Mouse (Mus musculus) MEL (cell line): ENCODE results near the gene Phf21a. TPM values are rescaled to one million over a fixed set of nuclear protein-coding genes. Genes with fewer than 3 reads are reported as not detected.

Experiments used
- DNase-seq: peaks from one replicate; pipeline ENCODE4 v3.0.0; 2011; ENCODE audit warnings: low read depth, low spot score
- H3K27ac ChIP-seq: 2 replicates; pipeline ENCODE4 v1.5.1; 2012; ENCODE audit warnings: low read depth, mild to moderate bottlenecking, control low read depth, low read length, moderate library complexity; ENCODE audit not compliant: control insufficient read depth
- H3K27me3 ChIP-seq, 2 experiments: fragments of 150-350 bp in 1 of 2; sonication (generic) in 1 of 2; 2 replicates each; pipeline ENCODE4 v1.6.1; 2012; ENCODE audit warnings: low read length in 2 of 2, mild to moderate bottlenecking in 2 of 2, improper control_type of control experiment in 1 of 2, moderate library complexity in 1 of 2; ENCODE audit not compliant: insufficient read depth in 2 of 2, control insufficient read depth in 1 of 2
- H3K36me3 ChIP-seq, 2 experiments: 2 replicates each; pipeline ENCODE4 v1.6.1; 2012 to 2014; ENCODE audit warnings: low read length in 2 of 2, improper control_type of control experiment in 1 of 2, inconsistent platforms in 1 of 2, mild to moderate bottlenecking in 1 of 2; ENCODE audit not compliant: insufficient read depth in 2 of 2, control insufficient read depth in 1 of 2
- H3K4me1 ChIP-seq, 2 experiments: fragments of 150-350 bp in 1 of 2; sonication (generic) in 1 of 2; 2 replicates each; pipeline ENCODE4 v1.6.1; 2012; ENCODE audit warnings: low read length in 2 of 2, improper control_type of control experiment in 1 of 2, mild to moderate bottlenecking in 1 of 2; ENCODE audit not compliant: insufficient read depth in 2 of 2, control insufficient read depth in 1 of 2
- H3K4me3 ChIP-seq, 2 experiments: fragments of 150-350 bp in 1 of 2; sonication (generic) in 1 of 2; 2 replicates each; pipeline ENCODE4 v1.5.1; 2012; ENCODE audit warnings: low read depth in 2 of 2, low read length in 2 of 2, mild to moderate bottlenecking in 2 of 2, moderate library complexity in 2 of 2, control low read depth in 1 of 2, improper control_type of control experiment in 1 of 2; ENCODE audit not compliant: control insufficient read depth in 1 of 2, insufficient read depth in 1 of 2
- H3K79me2 ChIP-seq: 2 replicates; pipeline ENCODE4 v1.6.1; 2012; ENCODE audit warnings: mild to moderate bottlenecking, low read length, moderate library complexity; ENCODE audit not compliant: control insufficient read depth, poor library complexity, insufficient read depth
- H3K9ac ChIP-seq: 2 replicates; pipeline ENCODE4 v1.6.1; 2012; ENCODE audit warnings: low read depth, mild to moderate bottlenecking, control low read depth, low read length, moderate library complexity; ENCODE audit not compliant: control insufficient read depth, poor library complexity, severe bottlenecking
- H3K9me3 ChIP-seq: fragments of 150-350 bp; sonication (generic); replicated peaks from 2 replicates; pipeline ENCODE4 v1.6.1; 2012; ENCODE audit warnings: mild to moderate bottlenecking, low read length, improper control_type of control experiment, moderate library complexity; ENCODE audit not compliant: insufficient read depth
- CHD2 ChIP-seq: IDR thresholded peaks from 2 replicates; pipeline ENCODE4 v1.6.1; 2011; ENCODE audit warnings: low read length, improper control_type of control experiment
- E2F4 ChIP-seq: IDR thresholded peaks from 2 replicates; pipeline ENCODE4 v1.6.1; 2011; ENCODE audit warnings: low read depth, low read length, improper control_type of control experiment, borderline replicate concordance
- JUND ChIP-seq: IDR thresholded peaks from 2 replicates; pipeline ENCODE4 v1.6.1; 2011; ENCODE audit warnings: low read depth, mild to moderate bottlenecking, improper control_type of control experiment, low read length
- MAFK ChIP-seq: IDR thresholded peaks from 2 replicates; pipeline ENCODE4 v1.6.1; 2011; ENCODE audit warnings: low read depth, mild to moderate bottlenecking, low read length, improper control_type of control experiment, borderline replicate concordance
- MEF2A ChIP-seq: IDR thresholded peaks from 2 replicates; pipeline ENCODE4 v1.6.1; 2014; ENCODE audit warnings: low read depth, mild to moderate bottlenecking, inconsistent platforms, low read length, improper control_type of control experiment; ENCODE audit not compliant: poor library complexity, insufficient replicate concordance, severe bottlenecking; ENCODE audit errors: extremely low read depth
- MXI1 ChIP-seq: IDR thresholded peaks from 2 replicates; pipeline ENCODE4 v1.6.1; 2011; ENCODE audit warnings: mild to moderate bottlenecking, low read depth, low read length, improper control_type of control experiment
- MYB ChIP-seq: IDR thresholded peaks from 2 replicates; pipeline ENCODE4 v1.6.1; 2011; ENCODE audit warnings: mild to moderate bottlenecking, low read depth, low read length, improper control_type of control experiment
- NRF1 ChIP-seq: IDR thresholded peaks from 2 replicates; pipeline ENCODE4 v1.6.1; 2014; ENCODE audit warnings: low read depth, mild to moderate bottlenecking, inconsistent platforms, low read length, improper control_type of control experiment, moderate library complexity; ENCODE audit not compliant: poor library complexity, insufficient read depth, severe bottlenecking
- POLR2A ChIP-seq, 2 experiments: IDR thresholded peaks; 2 replicates each; pipeline ENCODE4 v1.6.1; 2011 to 2012; ENCODE audit warnings: low read length in 2 of 2, mild to moderate bottlenecking in 2 of 2, control low read depth in 1 of 2, improper control_type of control experiment in 1 of 2, low read depth in 1 of 2, moderate library complexity in 1 of 2; ENCODE audit not compliant: control insufficient read depth in 1 of 2, insufficient read depth in 1 of 2, poor library complexity in 1 of 2
- POLR2AphosphoS2 ChIP-seq: IDR thresholded peaks from 2 replicates; pipeline ENCODE4 v1.6.1; 2011; ENCODE audit warnings: low read length, improper control_type of control experiment
- RCOR1 ChIP-seq: IDR thresholded peaks from 2 replicates; pipeline ENCODE4 v1.6.1; 2012; ENCODE audit warnings: low read depth, mild to moderate bottlenecking, inconsistent platforms, low read length, improper control_type of control experiment
- TCF12 ChIP-seq: IDR thresholded peaks from 2 replicates; pipeline ENCODE4 v1.6.1; 2014; ENCODE audit warnings: low read depth, mild to moderate bottlenecking, inconsistent platforms, low read length, improper control_type of control experiment, moderate library complexity
- UBTF ChIP-seq: IDR thresholded peaks from 2 replicates; pipeline ENCODE4 v1.6.1; 2012; ENCODE audit warnings: low read depth, mild to moderate bottlenecking, inconsistent platforms, low read length, improper control_type of control experiment, moderate library complexity, borderline replicate concordance; ENCODE audit not compliant: insufficient read depth
- USF1 ChIP-seq: IDR thresholded peaks from 2 replicates; pipeline ENCODE4 v1.6.1; 2014; ENCODE audit warnings: low read depth, mild to moderate bottlenecking, inconsistent platforms, low read length, improper control_type of control experiment, moderate library complexity
- ZC3H11A ChIP-seq: IDR thresholded peaks from 2 replicates; pipeline ENCODE4 v1.6.1; 2012; ENCODE audit warnings: low read depth, mild to moderate bottlenecking, inconsistent platforms, low read length, improper control_type of control experiment
- ZNF384 ChIP-seq: IDR thresholded peaks from 2 replicates; pipeline ENCODE4 v1.6.1; 2012; ENCODE audit warnings: low read depth, mild to moderate bottlenecking, inconsistent platforms, low read length, improper control_type of control experiment
- polyA plus RNA-seq, 2 experiments: library from polyadenylated mRNA; stranded (reverse) in 1 of 2; unstranded in 1 of 2; fragments of >175 nt in 1 of 2; fragments of >200 nt in 1 of 2; gene quantifications; 2 replicates each; pipeline versions ENCODE4 v1.2.1 to v1.2.4; 2012; ENCODE audit warnings: low replicate concordance in 2 of 2, low read depth in 1 of 2; ENCODE audit not compliant: insufficient read length in 2 of 2, insufficient read depth in 1 of 2, missing spikeins in 1 of 2
- total RNA-seq: library from RNA; depleted of rRNA; stranded (reverse); fragments of 300-350 nt; gene quantifications from 2 replicates; pipeline ENCODE4 v1.2.3, GENCODE M21; 2012

The Phf21a gene
- total and polyA plus RNA-seq, 3 experiments, result 4.7 to 245 (median 15.6) TPM

GRCm38 (mm10) chr2:92372767-92373436 lies 280.0 kb downstream of the Phf21a start:
- no peak for DNase-seq
- no peak overlapping the region for H3K9ac ChIP-seq
- H3K79me2 ChIP-seq, result peaks cover 5% of the 10 kb centered on the region
- H3K36me3 ChIP-seq, result no peaks in the 10 kb centered on the region
- no peak overlapping the region for H3K4me3 ChIP-seq
- no peaks in the 10 kb centered on the region for H3K27me3 ChIP-seq
- peaks cover 0 to 12% of the 10 kb centered on the region in 2 experiments; a peak in 2 of 4 replicates for H3K4me1 ChIP-seq
- no peak overlapping the region for H3K27ac ChIP-seq
- TF ChIP-seq ZNF384 (peak; percentile 70), NRF1 (peak; percentile 35; the same call in 1 of the 2 replicates), E2F4 (no peak)
- no peaks in the 10 kb centered on the region for H3K9me3 ChIP-seq

GRCm38 (mm10) chr2:92373437-92373813 lies 280.5 kb downstream of the Phf21a start:
- Histone ChIP-seq H3K4me3 (no peak overlapping the region), H3K79me2 (peaks cover 5% of the 10 kb centered on the region), H3K36me3 (no peaks in the 10 kb centered on the region), H3K27ac (no peak overlapping the region), H3K9ac (no peak overlapping the region), H3K4me1 (peaks cover 0 to 12% of the 10 kb centered on the region in 2 experiments; a peak in 2 of 4 replicates), H3K9me3 (no peaks in the 10 kb centered on the region), H3K27me3 (no peaks in the 10 kb centered on the region)
- DNase-seq, result no peak
- TF ChIP-seq MYB (no peak), POLR2A (IDR thresholded peaks at IDR 0.05; ENCODE audit: control insufficient read depth in 1 of 2, insufficient read depth in 1 of 2, low read depth in 1 of 2, low read length in 2 of 2, poor library complexity in 1 of 2) (no peak), RCOR1 (no peak), MEF2A (no peak), MXI1 (no peak), POLR2AphosphoS2 (no peak), UBTF (no peak), CHD2 (no peak), MAFK (no peak), TCF12 (no peak), E2F4 (no peak), ZC3H11A (no peak), USF1 (no peak), JUND (no peak)
